Mouse (Mus musculus) C2C12 (cell line): ENCODE measurements around the gene Gm20388.

Source experiments
- CEBPB ChIP-seq: IDR thresholded peaks from one replicate; pipeline ENCODE4 v1.6.1; 2011; ENCODE audit warnings: low read depth, mild to moderate bottlenecking, control low read depth, moderate library complexity
- CTCF ChIP-seq: IDR thresholded peaks from one replicate; pipeline ENCODE4 v1.5.1; 2011; ENCODE audit not compliant: control insufficient read depth, insufficient read depth, insufficient read length
- MAX ChIP-seq: IDR thresholded peaks from one replicate; pipeline ENCODE4 v1.6.1; 2011; ENCODE audit warnings: mild to moderate bottlenecking, control low read depth
- MYOD1 ChIP-seq: IDR thresholded peaks from one replicate; pipeline ENCODE4 v1.6.1; 2011; ENCODE audit warnings: low read depth; ENCODE audit not compliant: control insufficient read depth, insufficient read length
- USF1 ChIP-seq: IDR thresholded peaks from one replicate; pipeline ENCODE4 v1.6.1; 2011; ENCODE audit warnings: low read depth, mild to moderate bottlenecking, control low read depth, moderate library complexity

DNA sequence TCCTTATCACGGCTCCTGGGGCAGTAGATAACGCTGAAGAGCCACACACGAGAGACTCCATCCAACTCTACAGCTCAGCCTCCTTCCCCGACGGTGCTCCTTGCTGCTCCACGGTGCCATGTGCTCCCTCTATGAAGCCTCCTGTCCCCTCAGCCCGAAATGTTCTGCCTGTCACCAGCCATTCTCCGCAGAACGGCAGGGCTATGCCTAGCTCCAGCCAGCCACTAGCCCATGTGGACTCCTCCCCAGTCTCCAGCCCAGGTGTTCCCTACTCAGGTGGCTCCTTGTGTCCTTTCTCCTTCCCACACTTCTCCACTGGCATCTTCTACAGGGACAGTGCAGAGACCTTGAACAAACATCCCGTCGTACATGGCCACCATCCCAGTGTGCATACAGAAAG lies 1634.3 kb downstream of the Gm20388 start:
- TF ChIP-seq CTCF: no peak
- TF ChIP-seq MYOD1: no peak
- TF ChIP-seq USF1: no peak
- TF ChIP-seq MAX: no peak
- no peak for TF ChIP-seq CEBPB
